Mouse (Mus musculus) lung, postnatal 0 days (tissue): ENCODE results near the gene Mybbp1a.
A peak's percentile ranks its signal among the peaks of the same experiment; 100 is the strongest.

Source experiments
- CTCF ChIP-seq: IDR thresholded peaks from 2 replicates; pipeline ENCODE4 v1.5.1; 2016; ENCODE audit warnings: antibody characterized with exemption, mild to moderate bottlenecking
- EP300 ChIP-seq: IDR thresholded peaks from 2 replicates; pipeline ENCODE4 v1.6.1; 2016; ENCODE audit warnings: antibody characterized with exemption, mild to moderate bottlenecking, control low read depth

DNA sequence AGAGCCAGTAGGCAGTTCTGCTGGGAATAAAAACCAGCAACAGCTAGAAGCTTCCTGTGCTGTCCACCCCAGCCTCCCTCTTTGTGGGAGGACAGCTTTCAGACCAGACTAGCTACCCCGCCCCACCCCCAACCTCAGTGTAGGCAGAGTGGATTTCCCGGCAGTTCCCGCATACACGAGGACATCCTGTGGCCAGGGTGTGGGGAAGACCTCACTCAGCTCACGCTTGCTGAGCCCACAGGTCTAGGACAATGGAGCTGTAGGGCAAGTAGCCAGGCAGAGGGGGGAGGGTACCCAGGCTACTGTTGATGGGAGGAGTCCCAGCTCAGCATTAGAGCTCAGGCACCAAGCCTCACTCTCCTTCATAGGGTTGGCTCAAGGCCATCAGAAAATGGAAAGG lies 28.1 kb downstream of the Mybbp1a start:
- 0 out of 2 replicates have a peak, but pooled peaks have one; percentile 3 for TF ChIP-seq CTCF
- TF ChIP-seq EP300 = peak; percentile 81
